Mouse (Mus musculus) v-Abl transformed pro-B cells (cell line): ENCODE measurements at regions not wholly inside any gene's neighbourhood (a gene's known extent, or its start where the extent isn't known, plus 50 kb on each side); places are given as distances from the start of the nearest gene placed in this dataset.

Source experiments
- in situ Hi-C, 2 experiments: fragments of 400-800 bp; cut with MboI; formaldehyde crosslinking; loops; one replicate each; pipeline ENCODE4 v1.15.1; 2025; ENCODE audit not compliant: unreplicated experiment in 2 of 2

GRCm38 (mm10) chr13:107528724-107529456 is 507.0 kb upstream of the Kif2a start:
- in situ Hi-C loops: no loop called here

GRCm38 (mm10) chr13:107522942-107523341 is 501.0 kb upstream of the Kif2a start:
- in situ Hi-C loops: no loop called here

- in situ Hi-C loops: loop anchor here in 1 of 2 experiments (10.0 kb wide), 1 partner anchor 351 kb away; no protein-coding TSS in a partner anchor
These were observed 492.3 kb upstream of the Kif2a start for GRCm38 (mm10) chr13:107514236-107514635.

- in situ Hi-C loops: loop anchor here in 1 of 2 experiments (10.0 kb wide), 1 partner anchor 351 kb away; no protein-coding TSS in a partner anchor
These were observed 491.6 kb upstream of the Kif2a start for GRCm38 (mm10) chr13:107513274-107514146.

GRCm38 (mm10) chr13:107507336-107507735 is 485.4 kb upstream of the Kif2a start:
- in situ Hi-C loops: no loop called here

GRCm38 (mm10) chr13:107506832-107507231 is 484.9 kb upstream of the Kif2a start:
- in situ Hi-C loops: no loop called here

- in situ Hi-C loops: no loop called here
These were observed 483.4 kb upstream of the Kif2a start for GRCm38 (mm10) chr13:107505318-107505717.

- in situ Hi-C loops: no loop called here
These were observed 480.3 kb upstream of the Kif2a start for GRCm38 (mm10) chr13:107502261-107502660.

GRCm38 (mm10) chr13:107500776-107501489 is 479.0 kb upstream of the Kif2a start:
- in situ Hi-C loops: no loop called here

- in situ Hi-C loops: no loop called here
These were observed 477.4 kb upstream of the Kif2a start for GRCm38 (mm10) chr13:107499296-107499695.

- in situ Hi-C loops: no loop called here
These were observed 473.3 kb upstream of the Kif2a start for GRCm38 (mm10) chr13:107495161-107495732.

GRCm38 (mm10) chr13:107493765-107494164 is 471.8 kb upstream of the Kif2a start:
- in situ Hi-C loops: no loop called here

GRCm38 (mm10) chr13:107492448-107492847 is 470.5 kb upstream of the Kif2a start:
- in situ Hi-C loops: no loop called here

GRCm38 (mm10) chr13:107491423-107491822 is 469.5 kb upstream of the Kif2a start:
- in situ Hi-C loops: no loop called here

- in situ Hi-C loops: no loop called here
These were observed 463.6 kb upstream of the Kif2a start for GRCm38 (mm10) chr13:107485400-107486017.

GRCm38 (mm10) chr13:107484630-107484998 is 462.7 kb upstream of the Kif2a start:
- in situ Hi-C loops: no loop called here

GRCm38 (mm10) chr13:107483967-107484629 is 462.2 kb upstream of the Kif2a start:
- in situ Hi-C loops: no loop called here

- in situ Hi-C loops: no loop called here
These were observed 453.2 kb upstream of the Kif2a start for GRCm38 (mm10) chr13:107475166-107475565.

- in situ Hi-C loops: loop anchor here in 1 of 2 experiments (10.0 to 25.0 kb wide), 2 partner anchors 455 to 668 kb away; no protein-coding TSS in a partner anchor
These were observed 447.8 kb upstream of the Kif2a start for GRCm38 (mm10) chr13:107469491-107470276.
